Mouse (Mus musculus) lung, adult 18-20 months (tissue): ENCODE results near the gene Cdh22.

Experiments
- DNase-seq, 2 experiments: peaks; one replicate each; pipeline ENCODE4 v3.0.0; 2022; ENCODE audit warnings: mixed read lengths in 2 of 2

Cdh22 gene

DNA sequence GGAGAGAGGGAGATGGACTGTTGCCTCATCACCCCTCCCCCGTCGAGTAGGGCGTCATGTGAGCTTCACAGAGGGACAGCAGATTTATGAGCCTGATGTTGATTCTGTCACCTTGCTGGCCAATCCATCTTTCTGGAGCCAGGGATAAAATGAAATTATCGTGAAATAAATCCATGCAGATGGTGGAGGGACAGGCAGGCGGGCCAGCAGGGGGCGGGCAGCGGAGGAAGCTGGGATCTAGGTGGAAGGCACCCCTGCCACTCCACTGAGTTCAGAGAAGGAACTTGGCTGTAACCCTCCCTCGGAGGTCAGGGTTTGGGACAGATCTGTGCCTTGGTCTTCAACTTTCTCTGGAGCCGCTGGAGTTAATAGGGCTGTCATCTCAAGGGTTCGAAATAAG is 156.0 kb downstream of the Cdh22 start:
- DNase-seq, result no peak

DNA sequence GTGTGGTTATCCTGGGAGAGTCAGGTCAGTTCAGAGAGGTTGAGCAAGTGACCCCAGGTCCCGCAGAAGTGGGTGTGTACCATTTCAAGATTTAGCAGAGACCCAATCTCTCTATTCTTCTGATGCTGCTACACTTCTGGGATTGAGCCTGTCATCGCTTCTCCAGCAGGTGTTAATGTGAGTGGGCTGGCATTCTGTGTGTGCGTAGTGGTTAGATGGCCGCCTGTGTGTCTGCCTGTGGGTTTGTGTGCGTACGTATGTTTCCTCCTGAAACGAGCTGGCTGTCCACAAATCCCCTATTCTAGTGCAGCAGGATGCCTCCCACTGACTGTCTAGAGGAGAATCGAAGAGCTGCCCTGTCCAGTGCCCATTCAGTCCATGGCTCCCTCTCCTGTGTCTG is 156.6 kb downstream of the Cdh22 start:
- no peak for DNase-seq

DNA sequence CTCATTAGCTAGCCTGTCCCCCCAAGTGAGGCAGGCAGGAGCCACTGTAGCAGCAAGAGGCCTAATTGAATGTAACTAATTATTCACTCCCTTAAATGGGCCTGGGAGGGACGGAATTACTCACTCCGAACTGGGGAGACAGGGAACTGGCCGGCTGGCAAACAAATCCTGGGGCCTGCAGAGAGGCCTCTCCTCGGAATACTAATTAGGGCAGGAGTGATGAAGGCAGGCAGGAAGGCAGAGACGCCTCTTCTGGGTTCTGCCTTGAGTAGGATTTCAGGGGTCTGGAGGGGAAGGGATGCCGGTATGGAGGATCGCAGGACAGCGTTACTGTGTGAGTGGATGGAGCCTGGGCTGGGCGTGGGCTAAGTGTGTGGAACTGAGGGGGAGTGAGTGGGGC is 157.6 kb downstream of the Cdh22 start:
- no peak for DNase-seq

DNA sequence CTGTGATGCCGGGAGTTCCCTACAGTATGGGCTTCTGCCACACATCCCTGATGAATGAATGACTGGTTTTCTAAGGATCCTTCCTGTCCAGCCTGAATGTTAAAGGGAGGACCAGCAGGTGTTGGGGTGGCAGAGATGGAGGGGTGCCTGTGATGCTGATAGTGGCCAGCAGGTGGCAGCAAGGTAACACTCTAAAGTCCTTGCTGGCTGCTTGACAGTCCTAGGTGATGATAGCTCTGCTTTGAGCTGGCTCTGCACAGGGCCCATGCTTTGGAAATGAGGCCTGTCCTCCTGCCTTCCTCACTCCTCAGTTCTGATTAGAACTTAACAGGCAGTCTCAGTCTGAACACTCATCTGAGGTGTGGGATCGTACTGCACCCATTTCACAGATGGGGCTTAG is 159.7 kb downstream of the Cdh22 start:
- DNase-seq, result peak; percentile 65 to 72

DNA sequence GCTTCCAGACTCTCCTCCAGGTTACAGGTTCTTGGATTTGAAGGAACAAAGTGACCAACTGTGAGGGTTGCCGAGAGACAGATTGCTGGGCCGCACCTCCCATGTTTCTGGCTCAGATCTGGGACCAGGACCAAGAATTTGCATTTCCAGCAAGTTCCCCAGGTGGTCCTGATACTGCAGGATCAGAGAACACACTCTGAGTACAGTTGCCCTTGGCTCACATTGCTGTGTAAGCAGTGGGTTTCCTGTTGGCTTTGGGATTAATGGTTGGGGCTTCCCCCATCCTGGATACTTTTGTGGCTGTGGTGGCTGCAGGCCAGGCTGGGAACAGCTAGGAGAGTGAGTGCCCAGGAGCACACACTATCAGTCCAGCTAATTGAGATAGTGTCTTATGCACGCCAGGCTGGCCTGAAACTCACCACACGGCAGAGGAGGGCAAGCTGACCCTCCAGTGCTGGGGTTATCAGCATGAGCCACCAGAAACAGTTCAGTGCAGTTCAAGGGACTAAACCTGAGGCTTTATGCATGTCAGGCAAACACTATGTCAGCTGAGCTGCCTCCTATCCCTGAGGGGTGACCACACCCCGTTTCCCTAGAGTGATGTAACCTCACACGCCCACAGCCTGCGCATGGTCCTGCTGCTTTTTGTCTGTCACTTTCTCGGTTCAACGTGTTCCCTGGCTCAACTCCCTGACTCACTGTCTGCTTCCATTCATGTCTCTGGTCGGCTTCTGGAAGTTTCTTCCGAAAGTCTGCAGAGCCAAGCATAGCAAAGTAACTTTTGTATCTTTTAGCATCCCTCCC is 160.4 kb downstream of the Cdh22 start:
- DNase-seq, result peak; percentile 43 to 47

DNA sequence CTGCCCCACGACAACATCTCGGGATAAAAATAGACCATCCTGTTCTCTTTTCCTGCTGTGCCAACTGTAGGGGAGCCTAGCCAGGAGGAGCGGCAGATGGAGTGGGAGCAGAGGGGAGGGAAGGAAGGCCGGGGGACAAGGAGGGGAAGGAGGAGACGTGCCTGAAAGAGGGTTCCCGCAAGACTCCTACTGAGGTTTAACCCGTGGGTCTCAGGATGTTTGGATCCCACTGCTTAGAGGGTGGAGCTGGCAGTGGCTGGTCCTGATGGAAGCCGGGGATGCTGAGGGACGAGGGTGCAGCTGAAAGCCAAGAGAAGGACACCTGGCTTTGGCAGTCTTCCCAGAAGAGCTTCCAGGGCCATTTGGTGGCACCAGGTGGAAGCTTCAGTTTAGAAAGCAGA is 161.3 kb downstream of the Cdh22 start:
- DNase-seq, result no peak

DNA sequence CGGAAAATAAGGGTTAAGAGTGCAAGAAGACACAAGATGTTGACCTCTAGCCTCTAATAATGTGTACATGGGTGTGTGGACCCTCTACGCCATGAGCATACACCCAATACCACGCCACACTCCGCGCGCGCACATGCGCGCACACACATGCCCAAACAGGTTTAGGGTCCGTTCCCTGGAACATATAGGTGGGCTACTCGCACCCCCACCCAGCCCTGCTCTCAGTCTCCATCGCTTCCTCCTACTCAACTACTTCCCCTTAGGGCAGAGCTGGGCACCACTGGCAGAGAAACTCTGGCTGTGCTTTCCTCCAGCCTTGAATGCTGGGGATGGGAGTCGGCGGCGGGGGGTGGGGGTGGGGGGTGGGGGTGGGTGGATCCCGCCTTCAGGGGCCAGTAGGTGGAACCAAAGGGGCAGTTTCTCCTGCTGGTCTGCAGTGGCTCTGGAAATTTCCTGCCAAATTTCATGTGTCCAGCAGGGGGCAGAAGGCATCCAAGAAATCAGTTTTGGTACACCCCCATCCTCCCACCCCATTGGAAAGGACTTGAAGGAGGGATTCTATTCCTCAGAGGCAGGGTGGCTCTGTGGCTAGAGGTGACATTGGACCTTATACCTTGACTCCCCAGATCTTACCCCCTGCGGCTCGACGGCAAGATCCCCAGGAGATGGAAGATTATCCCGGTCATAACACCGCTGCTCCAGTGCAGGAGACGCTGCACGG is 164.4 kb downstream of the Cdh22 start:
- peak; percentile 51 to 55 for DNase-seq

DNA sequence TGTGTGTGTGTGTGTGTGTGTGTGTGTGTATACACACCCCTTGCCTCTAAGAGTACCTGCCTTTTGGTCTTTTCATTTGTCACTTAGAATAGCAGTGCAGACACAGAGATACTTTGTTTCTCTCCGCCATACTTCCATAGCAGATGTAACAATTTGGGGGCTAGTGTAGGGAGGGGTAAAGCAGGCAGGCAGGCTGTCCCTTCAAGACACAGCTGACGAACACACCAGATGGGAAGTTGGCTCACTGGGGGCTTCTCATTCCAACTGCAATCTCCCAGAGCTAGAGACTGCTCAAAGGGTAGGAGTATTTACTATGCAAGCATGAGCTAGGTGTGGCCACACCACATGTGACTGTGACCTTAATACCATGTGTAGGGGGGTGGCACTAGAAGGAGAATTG is 165.8 kb downstream of the Cdh22 start:
- DNase-seq, result no peak

DNA sequence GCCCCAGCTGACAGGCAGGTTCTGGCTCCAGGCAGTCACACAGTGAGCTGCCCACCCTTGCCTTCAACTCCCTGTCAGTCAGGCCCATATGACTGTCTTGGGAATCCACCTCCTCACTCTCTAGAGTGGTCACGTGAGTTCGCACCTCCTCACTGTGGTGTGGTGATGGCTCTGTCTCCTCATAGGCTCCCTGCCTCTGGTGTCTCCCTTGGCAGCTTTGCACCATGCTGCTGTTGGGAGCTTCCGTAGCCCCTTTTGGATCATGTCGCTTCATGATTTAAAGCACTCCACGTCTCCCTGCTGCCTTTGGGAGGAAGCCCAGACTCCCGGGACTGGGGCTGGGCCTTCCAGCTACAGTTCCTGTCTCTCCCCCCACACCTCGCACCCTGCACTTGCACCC is 170.2 kb downstream of the Cdh22 start:
- DNase-seq, result no peak

DNA sequence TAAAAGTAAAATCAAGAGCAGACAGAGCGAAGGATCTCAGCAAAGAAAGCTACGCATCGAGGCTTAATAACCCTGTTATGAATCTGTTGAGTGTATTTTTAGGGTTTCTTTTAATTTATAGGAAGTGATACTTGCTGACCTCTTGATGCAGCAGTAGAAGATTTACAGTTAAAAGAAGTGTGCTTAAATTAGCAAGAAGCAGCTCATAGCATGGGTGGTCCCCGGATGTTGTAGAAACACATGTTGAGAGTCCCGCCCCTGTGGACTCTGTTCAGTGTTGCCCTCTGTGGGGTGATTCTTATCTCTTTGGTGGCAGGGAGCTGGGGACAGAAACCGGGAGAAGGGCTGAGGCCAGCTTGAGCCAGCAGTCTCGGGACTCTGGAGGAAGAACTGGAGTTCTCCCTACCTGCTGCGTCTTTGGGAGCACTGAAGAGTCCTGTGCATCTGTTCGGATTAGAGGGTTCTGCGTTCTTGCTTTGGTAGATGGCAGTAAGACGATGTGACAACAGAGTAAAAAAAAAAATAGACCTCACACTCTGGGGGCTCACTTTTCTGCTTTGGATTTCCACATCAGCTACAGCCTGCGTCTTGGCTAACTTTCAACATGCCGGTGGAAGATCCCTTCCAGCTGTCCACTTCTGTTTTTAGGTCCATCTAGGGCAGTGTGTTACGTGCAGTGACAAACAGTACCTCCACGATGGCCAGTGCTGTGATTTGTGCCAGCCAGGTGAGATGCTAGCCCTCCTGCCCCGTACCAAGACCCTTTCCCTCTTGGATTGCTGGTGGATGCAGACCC is 172.8 kb downstream of the Cdh22 start:
- DNase-seq, result peak; percentile 14 to 37
